Mouse (Mus musculus): Measurements from ENCODE around the gene Klhl22. TPM values are rescaled to one million over a fixed set of nuclear protein-coding genes. Genes with fewer than 3 reads are reported as not detected.
A peak's percentile ranks its signal among the peaks of the same experiment; 100 is the strongest.

Gene Klhl22
- total and polyA plus RNA-seq, 2 experiments from 2014 or later, result 79.3 to 156 TPM

DNA sequence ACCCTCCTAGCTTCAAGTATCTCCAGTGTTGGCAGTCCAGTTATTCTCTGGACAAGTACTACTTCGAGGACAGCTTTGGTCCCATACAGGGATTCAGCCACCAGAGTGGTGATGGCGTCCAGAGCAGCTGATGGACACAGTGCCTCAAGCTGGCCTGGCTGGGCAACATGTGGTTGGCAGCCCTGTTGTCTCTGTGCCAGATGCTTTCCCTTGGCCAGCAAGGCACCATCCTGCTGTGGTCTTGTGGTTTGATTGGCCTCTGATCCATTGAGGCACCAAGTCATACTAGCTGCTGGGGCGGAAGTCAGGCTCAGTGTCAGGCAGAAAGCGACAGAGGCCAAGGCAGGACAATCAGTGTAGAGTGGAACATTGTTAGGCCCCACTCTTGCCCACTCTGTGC is 49.7 kb downstream of the Klhl22 start:
- H3K4me2 ChIP-seq (ENCODE audit: low read depth, low read length, poor library complexity, severe bottlenecking), result no peak overlapping the region
- H3K27ac ChIP-seq (ENCODE audit: low read depth, low read length), result 0 out of 2 replicates have a peak overlapping the region, but pooled peaks have one; percentile 27
- no peak for TF ChIP-seq CTCF (IDR thresholded peaks at IDR 0.05)
- H3K4me1 ChIP-seq (ENCODE audit: insufficient read depth, low read length), result peaks cover 25% of the 10 kb centered on the region
- DNase-seq (ENCODE audit: low spot score), result no peak
- whole genome bisulfite sequencing, result 82% methylated on average over 4 of the region's 4 CpGs
- peaks cover 16% of the 10 kb centered on the region for H3K27me3 ChIP-seq (ENCODE audit: insufficient read depth, low read length)
- no peak for ATAC-seq (ENCODE audit: low FRiP score)
- H3K4me3 ChIP-seq (ENCODE audit: low read depth, low read length), result no peak overlapping the region
- H3K9me3 ChIP-seq (ENCODE audit: low read length), result no peaks in the 10 kb centered on the region
- no peak overlapping the region for H3K9ac ChIP-seq (replicated peaks; ENCODE audit: low read length, poor library complexity, severe bottlenecking)
- H3K36me3 ChIP-seq (ENCODE audit: insufficient read depth, low read length), result no peaks in the 10 kb centered on the region

DNA sequence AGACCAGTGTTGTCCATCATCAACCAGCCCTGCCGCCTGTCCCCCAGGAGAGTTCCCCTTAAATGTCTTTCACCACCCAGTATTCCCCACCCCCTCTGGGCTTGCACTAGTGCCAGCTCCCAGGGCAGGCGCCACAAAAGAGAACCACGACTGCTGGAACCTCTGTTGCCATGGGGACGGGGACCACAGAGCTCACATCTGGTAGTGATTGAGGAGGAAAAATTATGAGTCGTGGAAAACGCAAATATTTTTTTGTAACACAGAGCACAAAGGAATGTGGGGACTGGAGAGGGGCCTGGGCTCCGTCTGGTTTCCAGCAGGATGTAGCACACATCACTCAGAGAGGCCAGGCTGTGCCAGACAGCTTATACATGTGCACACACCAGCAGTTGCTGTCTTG is 50.3 kb downstream of the Klhl22 start:
- Histone ChIP-seq H3K4me1 (ENCODE audit: insufficient read depth, low read length) (peaks cover 20% of the 10 kb centered on the region), H3K9me3 (ENCODE audit: low read length) (no peaks in the 10 kb centered on the region), H3K9ac (replicated peaks; ENCODE audit: low read length, poor library complexity, severe bottlenecking) (no peak overlapping the region), H3K4me3 (ENCODE audit: low read depth, low read length) (no peak overlapping the region), H3K4me2 (ENCODE audit: low read depth, low read length, poor library complexity, severe bottlenecking) (no peak overlapping the region), H3K27me3 (ENCODE audit: insufficient read depth, low read length) (peaks cover 11% of the 10 kb centered on the region), H3K27ac (ENCODE audit: low read depth, low read length) (peak overlapping the region; percentile 43; the same call in 1 of the 2 replicates), H3K36me3 (ENCODE audit: insufficient read depth, low read length) (no peaks in the 10 kb centered on the region)
- ATAC-seq (ENCODE audit: low FRiP score) (no peak), DNase-seq (ENCODE audit: low spot score) (no peak)
- TF ChIP-seq CTCF (IDR thresholded peaks at IDR 0.05), result no peak
- WGBS, result 13% methylated on average over 7 of the region's 7 CpGs

DNA sequence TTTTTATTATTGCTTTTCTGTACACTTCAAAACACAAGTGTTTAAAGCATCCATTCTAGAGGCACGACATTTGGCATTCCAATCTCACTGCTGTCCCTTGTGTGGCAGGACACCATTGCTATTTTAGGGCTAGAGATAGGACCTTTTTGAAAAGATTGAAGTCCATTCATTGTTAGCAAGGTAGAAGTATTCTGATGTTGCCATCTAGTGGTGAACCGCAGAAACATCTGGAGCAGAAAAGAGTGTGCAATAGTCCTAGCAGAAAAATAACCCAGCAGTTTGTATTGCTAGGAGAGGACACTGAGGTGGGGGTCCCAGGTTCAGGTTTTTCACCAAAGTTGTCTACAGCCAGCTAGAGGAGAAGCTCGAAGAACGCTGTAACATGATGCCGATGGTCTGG is 52.7 kb downstream of the Klhl22 start:
- H3K9me3 ChIP-seq (ENCODE audit: low read length), result no peaks in the 10 kb centered on the region
- ATAC-seq (ENCODE audit: low FRiP score), result no peak
- WGBS, result 8% methylated on average over 5 of the region's 5 CpGs
- peak; percentile 75 for DNase-seq (ENCODE audit: low spot score)
- no peak overlapping the region for H3K27ac ChIP-seq (ENCODE audit: low read depth, low read length)
- H3K36me3 ChIP-seq (ENCODE audit: insufficient read depth, low read length), result no peaks in the 10 kb centered on the region
- no peak overlapping the region for H3K9ac ChIP-seq (replicated peaks; ENCODE audit: low read length, poor library complexity, severe bottlenecking)
- no peak overlapping the region for H3K4me3 ChIP-seq (ENCODE audit: low read depth, low read length)
- H3K4me1 ChIP-seq (ENCODE audit: insufficient read depth, low read length), result peaks cover 20% of the 10 kb centered on the region; the same call in 1 of the 2 replicates
- no peak overlapping the region for H3K4me2 ChIP-seq (ENCODE audit: low read depth, low read length, poor library complexity, severe bottlenecking)
- TF ChIP-seq CTCF (IDR thresholded peaks at IDR 0.05), result peak; percentile 91
- H3K27me3 ChIP-seq (ENCODE audit: insufficient read depth, low read length), result no peaks in the 10 kb centered on the region

GRCm38 (mm10) chr16:17813173-17813572 is 53.8 kb downstream of the Klhl22 start:
- no peaks in the 10 kb centered on the region for H3K36me3 ChIP-seq (ENCODE audit: insufficient read depth, low read length)
- H3K27ac ChIP-seq (ENCODE audit: low read depth, low read length), result no peak overlapping the region
- no peaks in the 10 kb centered on the region for H3K27me3 ChIP-seq (ENCODE audit: insufficient read depth, low read length)
- H3K4me1 ChIP-seq (ENCODE audit: insufficient read depth, low read length), result peaks cover 17% of the 10 kb centered on the region; the same call in 1 of the 2 replicates
- DNase-seq (ENCODE audit: low spot score) (no peak), ATAC-seq (ENCODE audit: low FRiP score) (no peak)
- no peak overlapping the region for H3K4me2 ChIP-seq (ENCODE audit: low read depth, low read length, poor library complexity, severe bottlenecking)
- no peak overlapping the region for H3K4me3 ChIP-seq (ENCODE audit: low read depth, low read length)
- TF ChIP-seq CTCF (IDR thresholded peaks at IDR 0.05), result no peak
- WGBS, result 63% methylated on average over 4 of the region's 4 CpGs
- H3K9me3 ChIP-seq (ENCODE audit: low read length), result no peaks in the 10 kb centered on the region
- no peak overlapping the region for H3K9ac ChIP-seq (replicated peaks; ENCODE audit: low read length, poor library complexity, severe bottlenecking)

GRCm38 (mm10) chr16:17815411-17816402 is 56.3 kb downstream of the Klhl22 start:
- under 1% methylated on average over 63 of the region's 63 CpGs for WGBS

DNA sequence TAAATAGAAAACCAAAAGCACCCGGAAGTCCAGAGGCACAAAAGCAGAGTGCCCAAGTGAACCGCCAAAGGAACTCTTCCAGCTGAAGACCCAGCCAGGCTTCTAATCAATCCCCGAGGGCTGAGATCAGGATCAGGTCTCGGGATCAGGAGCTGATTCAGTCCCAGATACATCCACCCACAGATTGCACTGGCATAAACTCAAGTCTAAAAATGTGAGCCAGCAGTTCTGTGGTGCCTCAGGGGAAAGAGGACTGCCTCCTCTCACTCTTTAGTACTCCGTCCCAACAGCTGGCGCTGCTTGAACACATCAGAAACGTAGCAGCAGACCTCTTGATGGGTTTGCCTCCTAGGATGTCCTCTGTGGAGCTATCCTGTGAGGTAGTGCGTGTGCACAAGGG is 57.1 kb downstream of the Klhl22 start:
- no peak for DNase-seq (ENCODE audit: low spot score)
- H3K27me3 ChIP-seq (ENCODE audit: insufficient read depth, low read length), result no peaks in the 10 kb centered on the region
- no peak overlapping the region for H3K4me3 ChIP-seq (ENCODE audit: low read depth, low read length)
- H3K4me1 ChIP-seq (ENCODE audit: insufficient read depth, low read length), result peaks cover 8% of the 10 kb centered on the region; the same call in 1 of the 2 replicates
- TF ChIP-seq CTCF (IDR thresholded peaks at IDR 0.05), result no peak
- peak overlapping the region; percentile 67 for H3K27ac ChIP-seq (ENCODE audit: low read depth, low read length)
- H3K9ac ChIP-seq (replicated peaks; ENCODE audit: low read length, poor library complexity, severe bottlenecking), result no peak overlapping the region
- H3K36me3 ChIP-seq (ENCODE audit: insufficient read depth, low read length), result no peaks in the 10 kb centered on the region
- 78% methylated on average over 8 of the region's 8 CpGs for WGBS
- ATAC-seq (ENCODE audit: low FRiP score), result no peak
- H3K4me2 ChIP-seq (ENCODE audit: low read depth, low read length, poor library complexity, severe bottlenecking), result no peak overlapping the region
- H3K9me3 ChIP-seq (ENCODE audit: low read length), result no peaks in the 10 kb centered on the region

More at GRCm38 (mm10) chr16:17815411-17816402, 56.3 kb downstream of the Klhl22 start:
- peak overlapping the region; percentile 41 for H3K4me3 ChIP-seq (ENCODE audit: low read depth, low read length)
- ATAC-seq (ENCODE audit: low FRiP score), result peak; percentile 85
- peaks cover 8% of the 10 kb centered on the region; the same call in 1 of the 2 replicates for H3K4me1 ChIP-seq (ENCODE audit: insufficient read depth, low read length)
- peak; percentile 72 for DNase-seq (ENCODE audit: low spot score)
- no peaks in the 10 kb centered on the region for H3K9me3 ChIP-seq (ENCODE audit: low read length)
- H3K4me2 ChIP-seq (ENCODE audit: low read depth, low read length, poor library complexity, severe bottlenecking), result peak overlapping the region; percentile 65
- peak overlapping the region; percentile 62 for H3K9ac ChIP-seq (replicated peaks; ENCODE audit: low read length, poor library complexity, severe bottlenecking)
- peak; percentile 87 for TF ChIP-seq CTCF (IDR thresholded peaks at IDR 0.05)
- peak overlapping the region; percentile 67 for H3K27ac ChIP-seq (ENCODE audit: low read depth, low read length)
- H3K27me3 ChIP-seq (ENCODE audit: insufficient read depth, low read length), result no peaks in the 10 kb centered on the region
- no peaks in the 10 kb centered on the region for H3K36me3 ChIP-seq (ENCODE audit: insufficient read depth, low read length)

All from midbrain, postnatal 0 days (tissue).